Mouse (Mus musculus) midbrain, embryonic 11.5 days (tissue): ENCODE results near the gene Emc4. TPM values are rescaled to one million over a fixed set of nuclear protein-coding genes. Genes with fewer than 3 reads are reported as not detected.
A peak's percentile ranks its signal among the peaks of the same experiment; 100 is the strongest.

Experiments
- ATAC-seq: fragments of 200-750 bp; cut with Nextera tagmentation; 2 replicates; pipeline ENCODE4 v1.8.0; 2017; ENCODE audit warnings: moderate TSS enrichment, moderate library complexity; ENCODE audit not compliant: low FRiP score
- DNase-seq: peaks from one replicate; pipeline ENCODE4 v3.0.0; 2015; ENCODE audit warnings: low spot score; ENCODE audit errors: missing footprints
- H3K27ac ChIP-seq: fragments of 300-500 bp; sonication (generic); 2 replicates; pipeline ENCODE4 v1.5.1; 2014; ENCODE audit warnings: low read depth, low read length
- H3K27me3 ChIP-seq: fragments of 300-500 bp; sonication (generic); 2 replicates; pipeline ENCODE4 v1.6.1; 2014; ENCODE audit warnings: mild to moderate bottlenecking, low read length, moderate library complexity, mixed read lengths; ENCODE audit not compliant: control insufficient read depth, insufficient read depth
- H3K36me3 ChIP-seq: fragments of 300-500 bp; sonication (generic); 2 replicates; pipeline ENCODE4 v1.6.1; 2014; ENCODE audit warnings: mild to moderate bottlenecking, low read length, moderate library complexity, mixed read lengths; ENCODE audit not compliant: control insufficient read depth, insufficient read depth
- H3K4me1 ChIP-seq: fragments of 300-500 bp; sonication (generic); 2 replicates; pipeline ENCODE4 v1.6.1; 2014; ENCODE audit warnings: low read length; ENCODE audit not compliant: control insufficient read depth, insufficient read depth
- H3K4me2 ChIP-seq: fragments of 300-500 bp; sonication (generic); 2 replicates; pipeline ENCODE4 v1.6.1; 2014; ENCODE audit warnings: mild to moderate bottlenecking, moderate library complexity
- H3K4me3 ChIP-seq: fragments of 300-500 bp; sonication (generic); 2 replicates; pipeline ENCODE4 v1.5.1; 2014; ENCODE audit warnings: low read depth, low read length
- H3K9ac ChIP-seq: fragments of 300-500 bp; sonication (generic); 2 replicates; pipeline ENCODE4 v1.6.1; 2014; ENCODE audit warnings: low read length
- H3K9me3 ChIP-seq: fragments of 300-500 bp; sonication (generic); 2 replicates; pipeline ENCODE4 v1.6.1; 2016; ENCODE audit warnings: low read length; ENCODE audit not compliant: control insufficient read depth
- WGBS: fragments of 180-500 bp; shearing (Covaris S2); extraction: QIAGEN DNeasy Blood & Tissue Kit; methylation state at CpG from one replicate; pipeline ENCODE4 v1.1.7; 2014; 5-methylcytosine and 5-hydroxymethylcytosine counted together
- polyA plus RNA-seq: library from polyadenylated mRNA; unstranded; fragments of >200 nt; fragmentation: Nextera tagmentation; extraction: Ambion mirVana; gene quantifications from 2 replicates; pipeline ENCODE4 v1.2.1, GENCODE M21; 2014

Emc4 gene
- polyA plus RNA-seq, 1 experiment from 2014 or later: 115 TPM

- Histone ChIP-seq H3K9me3 (no peaks in the 10 kb centered on the region), H3K36me3 (peaks cover 3% of the 10 kb centered on the region; the same call in 1 of the 2 replicates), H3K9ac (no peak overlapping the region), H3K27ac (no peak overlapping the region), H3K4me1 (no peaks in the 10 kb centered on the region), H3K4me3 (no peak overlapping the region), H3K4me2 (no peak overlapping the region), H3K27me3 (no peaks in the 10 kb centered on the region)
- no peak for DNase-seq
- ATAC-seq: no peak
- 84% methylated on average over 7 of the region's 7 CpGs for WGBS
These were observed 14.0 kb downstream of the Emc4 start for GRCm38 (mm10) chr2:112353685-112354455.

DNA sequence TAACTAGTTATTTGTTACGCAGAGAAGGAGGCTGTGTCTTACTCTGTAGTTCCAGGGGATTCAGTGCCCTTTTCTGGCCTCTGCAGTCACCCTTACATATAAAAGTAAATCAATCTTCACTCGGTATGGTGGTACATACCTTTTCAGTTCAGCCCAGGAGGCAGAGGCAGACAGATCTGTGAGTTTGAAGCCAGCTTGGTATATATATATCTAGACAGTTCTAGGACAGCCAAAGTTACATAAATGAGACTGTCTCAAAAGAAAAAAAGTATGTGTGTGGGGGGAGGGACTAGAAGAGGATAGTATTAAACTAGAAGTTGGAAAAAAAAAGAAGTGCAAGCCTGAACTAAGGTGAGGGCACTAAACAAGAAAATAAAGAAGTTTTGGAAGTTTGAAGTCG, 19.6 kb downstream of the Emc4 start:
- H3K36me3 ChIP-seq: peaks cover 3% of the 10 kb centered on the region; the same call in 1 of the 2 replicates
- no peak for DNase-seq
- H3K4me3 ChIP-seq: no peak overlapping the region
- no peak overlapping the region for H3K9ac ChIP-seq
- no peaks in the 10 kb centered on the region for H3K27me3 ChIP-seq
- H3K4me2 ChIP-seq: no peak overlapping the region
- 91% methylated on average over 3 of the region's 3 CpGs for WGBS
- no peaks in the 10 kb centered on the region for H3K9me3 ChIP-seq
- ATAC-seq: no peak
- no peak overlapping the region for H3K27ac ChIP-seq
- H3K4me1 ChIP-seq: no peaks in the 10 kb centered on the region

- ATAC-seq: no peak
- H3K36me3 ChIP-seq: no peaks in the 10 kb centered on the region
- WGBS: 68% methylated on average over 3 of the region's 3 CpGs
These were observed 26.7 kb downstream of the Emc4 start for GRCm38 (mm10) chr2:112341117-112341516.

GRCm38 (mm10) chr2:112339736-112340135, 28.1 kb downstream of the Emc4 start:
- H3K4me3 ChIP-seq: no peak overlapping the region
- no peaks in the 10 kb centered on the region for H3K36me3 ChIP-seq
- H3K9ac ChIP-seq: no peak overlapping the region
- DNase-seq (no peak), ATAC-seq (no peak)
- H3K9me3 ChIP-seq: no peaks in the 10 kb centered on the region
- H3K27ac ChIP-seq: no peak overlapping the region
- H3K27me3 ChIP-seq: no peaks in the 10 kb centered on the region
- WGBS: 89% methylated on average over 2 of the region's 2 CpGs
- H3K4me1 ChIP-seq: no peaks in the 10 kb centered on the region
- no peak overlapping the region for H3K4me2 ChIP-seq

More at GRCm38 (mm10) chr2:112341117-112341516, 26.7 kb downstream of the Emc4 start:
- no peak overlapping the region for H3K27ac ChIP-seq
- H3K4me2 ChIP-seq: no peak overlapping the region
- H3K4me1 ChIP-seq: no peaks in the 10 kb centered on the region
- H3K4me3 ChIP-seq: no peak overlapping the region
- H3K9ac ChIP-seq: no peak overlapping the region
- no peaks in the 10 kb centered on the region for H3K27me3 ChIP-seq
- DNase-seq: no peak
- H3K9me3 ChIP-seq: no peaks in the 10 kb centered on the region

DNA sequence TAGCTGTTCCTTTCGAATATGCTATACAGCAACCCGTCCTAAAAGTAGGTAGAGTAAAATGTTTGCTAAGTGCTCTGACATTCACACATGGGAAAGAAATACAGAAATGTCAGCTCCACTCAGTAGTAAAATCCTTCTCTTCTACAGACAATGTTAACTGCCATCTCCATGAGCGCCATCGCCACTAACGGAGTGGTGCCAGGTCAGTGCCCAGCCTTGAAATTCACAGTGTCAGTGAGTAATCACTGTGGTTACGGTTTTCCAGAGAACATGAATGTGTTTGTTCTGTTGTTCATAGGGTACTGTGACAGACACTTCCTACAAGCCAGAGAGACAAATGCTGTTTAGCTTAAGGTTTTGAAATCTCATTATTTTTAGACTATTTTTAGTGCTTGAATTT, 30.6 kb downstream of the Emc4 start:
- no peak for DNase-seq
- no peaks in the 10 kb centered on the region for H3K4me1 ChIP-seq
- ATAC-seq: no peak
- 92% methylated on average over 6 of the region's 6 CpGs for WGBS
- no peaks in the 10 kb centered on the region for H3K36me3 ChIP-seq
- no peaks in the 10 kb centered on the region for H3K27me3 ChIP-seq
- no peak overlapping the region for H3K4me2 ChIP-seq
- no peaks in the 10 kb centered on the region for H3K9me3 ChIP-seq
- no peak overlapping the region for H3K9ac ChIP-seq
- no peak overlapping the region for H3K27ac ChIP-seq
- no peak overlapping the region for H3K4me3 ChIP-seq

DNA sequence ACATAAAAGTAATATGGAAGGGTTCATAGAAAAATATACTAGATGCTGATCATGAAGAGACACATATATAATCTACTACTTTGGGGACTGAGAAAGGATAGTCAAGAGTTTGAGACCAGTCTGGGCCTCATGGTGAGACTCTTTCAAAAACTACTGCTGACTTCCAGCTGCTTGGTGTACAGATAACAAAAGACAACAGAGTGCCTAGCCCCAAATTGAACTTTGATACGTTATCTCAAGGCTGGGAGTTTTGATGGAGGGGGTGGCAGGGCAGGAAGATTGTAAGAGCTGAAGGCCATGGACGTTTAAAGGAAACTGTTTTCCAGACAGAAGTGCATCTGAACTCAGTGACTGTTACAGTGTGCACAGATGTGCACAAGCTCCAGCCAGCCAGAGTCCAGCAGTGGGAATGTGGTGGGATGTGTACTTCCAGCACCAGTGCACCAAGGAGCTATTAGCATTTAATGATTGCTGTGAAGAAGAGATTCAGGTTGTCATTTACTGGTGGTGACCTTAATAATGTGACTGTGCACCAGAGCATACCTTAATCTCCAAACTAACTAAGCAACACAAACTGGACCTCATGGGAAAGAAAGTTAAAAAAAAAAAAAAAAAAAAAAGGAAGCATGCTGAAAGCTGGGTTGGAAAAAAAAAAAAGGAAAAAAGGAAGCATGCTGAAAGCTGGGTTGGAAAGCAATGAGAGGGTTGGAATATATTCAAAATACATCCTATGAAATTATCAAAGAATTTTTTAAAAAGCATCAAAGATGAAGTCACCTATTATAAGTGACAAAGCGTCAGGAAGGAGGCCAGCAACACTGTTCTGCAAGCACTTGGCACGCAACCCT, 35.6 kb downstream of the Emc4 start:
- no peak overlapping the region for H3K27ac ChIP-seq

DNA sequence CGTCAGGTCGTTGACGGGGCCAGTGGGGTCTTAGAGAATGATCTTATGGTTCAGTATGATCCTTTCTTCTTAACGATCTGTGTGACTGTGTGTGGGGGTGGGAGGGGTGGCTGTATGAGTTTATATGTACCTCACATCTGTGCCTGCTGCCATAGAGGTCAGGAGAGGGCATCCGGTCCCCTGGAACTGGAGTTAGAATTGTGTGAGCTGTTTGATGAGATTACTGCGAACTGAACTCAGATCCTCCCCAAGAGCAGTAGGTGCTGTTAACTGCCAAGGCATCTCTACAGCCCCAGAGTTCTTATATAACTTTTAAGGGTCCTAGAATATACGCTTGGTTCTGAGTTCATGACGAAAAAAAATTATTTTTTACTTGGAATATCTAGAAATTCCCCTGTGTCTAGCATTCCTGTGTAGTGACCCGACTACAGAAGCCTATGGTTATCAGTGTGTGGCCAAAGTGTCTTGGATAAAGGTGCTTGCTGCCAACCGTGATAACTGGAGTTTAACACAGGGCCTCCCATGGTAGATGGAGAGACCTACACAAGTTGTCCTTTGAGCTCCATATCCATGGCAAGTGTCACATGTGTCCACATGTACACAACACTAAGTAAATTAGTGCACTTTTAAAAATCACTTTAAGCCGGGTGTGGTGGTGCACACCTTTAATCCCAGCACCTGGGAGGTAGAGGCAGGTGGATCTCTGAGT, 39.6 kb downstream of the Emc4 start:
- 88% methylated on average over 11 of the region's 11 CpGs for WGBS
- Histone ChIP-seq H3K9ac (no peak overlapping the region), H3K36me3 (no peaks in the 10 kb centered on the region), H3K4me3 (no peak overlapping the region), H3K4me1 (no peaks in the 10 kb centered on the region), H3K27me3 (no peaks in the 10 kb centered on the region), H3K27ac (no peak overlapping the region), H3K9me3 (no peaks in the 10 kb centered on the region), H3K4me2 (no peak overlapping the region)
- ATAC-seq: 0 out of 2 replicates have a peak, but pooled peaks have one; percentile 30
- DNase-seq: peak; percentile 79

More for the DNA sequence above, 35.6 kb downstream of the Emc4 start:
- Histone ChIP-seq H3K9ac (no peak overlapping the region), H3K36me3 (no peaks in the 10 kb centered on the region), H3K4me3 (no peak overlapping the region), H3K4me1 (no peaks in the 10 kb centered on the region), H3K27me3 (no peaks in the 10 kb centered on the region), H3K9me3 (no peaks in the 10 kb centered on the region), H3K4me2 (no peak overlapping the region)
- DNase-seq (no peak), ATAC-seq (no peak)
- WGBS: 71% methylated on average over 4 of the region's 4 CpGs

GRCm38 (mm10) chr2:112318905-112319304, 48.9 kb downstream of the Emc4 start:
- no peak for DNase-seq
- H3K4me2 ChIP-seq: no peak overlapping the region
- no peaks in the 10 kb centered on the region for H3K9me3 ChIP-seq
- no peaks in the 10 kb centered on the region for H3K36me3 ChIP-seq
- no peak overlapping the region for H3K27ac ChIP-seq
- H3K4me1 ChIP-seq: no peaks in the 10 kb centered on the region
- no peak overlapping the region for H3K9ac ChIP-seq
- 87% methylated on average over 7 of the region's 7 CpGs for WGBS
- no peaks in the 10 kb centered on the region for H3K27me3 ChIP-seq
- H3K4me3 ChIP-seq: no peak overlapping the region
- no peak for ATAC-seq
